Mouse (Mus musculus) intestine, embryonic 15.5 days (tissue): ENCODE data around the gene Naga. TPM values are rescaled to one million over a fixed set of nuclear protein-coding genes. Genes with fewer than 3 reads are reported as not detected.

ENCODE experiments used
- ATAC-seq: fragments of 200-750 bp; cut with Nextera tagmentation; 2 replicates; pipeline ENCODE4 v1.8.0; 2017; ENCODE audit warnings: moderate TSS enrichment, moderate library complexity
- H3K27ac ChIP-seq: fragments of 300-500 bp; sonication (generic); 2 replicates; pipeline ENCODE4 v1.5.1; 2015; ENCODE audit warnings: mild to moderate bottlenecking, inconsistent platforms
- H3K27me3 ChIP-seq: fragments of 300-500 bp; sonication (generic); replicated peaks from 2 replicates; pipeline ENCODE4 v1.6.1; 2015; ENCODE audit warnings: inconsistent platforms
- H3K36me3 ChIP-seq: fragments of 300-500 bp; sonication (generic); 2 replicates; pipeline ENCODE4 v1.6.1; 2015; ENCODE audit warnings: inconsistent platforms
- H3K4me1 ChIP-seq: fragments of 300-500 bp; sonication (generic); replicated peaks from 2 replicates; pipeline ENCODE4 v1.6.1; 2015; ENCODE audit warnings: inconsistent platforms
- H3K4me2 ChIP-seq: fragments of 300-500 bp; sonication (generic); replicated peaks from 2 replicates; pipeline ENCODE4 v1.6.1; 2015; ENCODE audit warnings: mild to moderate bottlenecking, inconsistent platforms
- H3K4me3 ChIP-seq: fragments of 300-500 bp; sonication (generic); replicated peaks from 2 replicates; pipeline ENCODE4 v1.5.1; 2015; ENCODE audit warnings: inconsistent platforms
- H3K9ac ChIP-seq: fragments of 300-500 bp; sonication (generic); 2 replicates; pipeline ENCODE4 v1.6.1; 2015; ENCODE audit warnings: inconsistent platforms
- H3K9me3 ChIP-seq: fragments of 300-500 bp; sonication (generic); 2 replicates; pipeline ENCODE4 v1.6.1; 2016; ENCODE audit warnings: inconsistent platforms
- WGBS: fragments of 180-500 bp; shearing (Covaris S2); methylation state at CpG from one replicate; pipeline ENCODE4 v1.1.7; 2015; 5-methylcytosine and 5-hydroxymethylcytosine counted together
- polyA plus RNA-seq: library from polyadenylated mRNA; unstranded; fragments of >200 nt; fragmentation: Nextera tagmentation; extraction: Ambion mirVana; gene quantifications from 2 replicates; pipeline ENCODE4 v1.2.1, GENCODE M21; 2015

The Naga gene
- polyA plus RNA-seq, 1 experiment from 2014 or later = 144 TPM

DNA sequence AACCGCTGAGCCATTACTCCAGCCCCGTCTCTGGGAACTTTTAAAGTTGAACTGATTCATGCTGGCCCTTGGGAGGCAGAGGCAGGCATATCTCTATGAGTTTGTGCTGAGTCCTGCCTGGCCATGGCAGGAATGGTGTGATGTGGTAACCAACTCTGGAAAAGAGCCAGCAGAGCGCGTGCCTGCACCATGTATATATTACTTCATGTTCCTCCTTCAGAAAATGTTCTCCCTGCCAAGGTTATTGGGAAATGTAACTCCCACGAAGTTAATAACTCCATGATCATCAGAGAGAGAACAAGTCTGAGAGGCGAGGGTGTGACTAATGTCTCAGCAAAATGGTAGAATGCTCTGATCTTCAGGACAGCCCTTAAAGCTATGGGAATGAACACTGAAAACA is 20.9 kb downstream of the Naga start:
- WGBS = 78% methylated on average over 6 of the region's 6 CpGs
- H3K4me1 ChIP-seq = no peaks in the 10 kb centered on the region
- no peaks in the 10 kb centered on the region for H3K9me3 ChIP-seq
- no peak for ATAC-seq
- no peak overlapping the region for H3K27ac ChIP-seq
- no peaks in the 10 kb centered on the region for H3K27me3 ChIP-seq
- no peak overlapping the region for H3K4me2 ChIP-seq
- H3K4me3 ChIP-seq = no peak overlapping the region
- H3K9ac ChIP-seq = no peak overlapping the region
- no peaks in the 10 kb centered on the region for H3K36me3 ChIP-seq

DNA sequence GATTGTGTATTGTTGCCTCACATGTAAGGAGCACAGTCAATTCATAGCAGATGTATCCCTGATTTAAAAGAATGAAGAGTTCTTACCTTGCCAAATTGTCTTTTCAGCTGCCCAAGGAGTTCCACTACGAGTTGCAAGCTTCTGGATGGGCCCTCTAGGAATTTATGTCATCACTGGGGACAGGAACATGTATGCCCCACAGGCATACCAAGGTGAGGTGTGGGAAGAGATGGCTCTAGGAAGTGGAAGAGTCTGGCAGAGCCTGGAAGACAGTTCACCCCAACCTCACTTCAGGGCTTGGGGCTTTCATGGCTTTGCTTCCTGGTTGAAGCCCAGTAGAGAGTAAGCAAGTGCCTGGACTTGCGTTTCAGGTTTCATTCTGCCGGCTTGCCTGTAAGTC is 30.3 kb downstream of the Naga start:
- no peak overlapping the region for H3K4me2 ChIP-seq
- H3K27ac ChIP-seq = no peak overlapping the region
- 49% methylated on average over 3 of the region's 3 CpGs for whole genome bisulfite sequencing
- H3K27me3 ChIP-seq = no peaks in the 10 kb centered on the region
- no peaks in the 10 kb centered on the region for H3K36me3 ChIP-seq
- H3K9ac ChIP-seq = no peak overlapping the region
- H3K4me3 ChIP-seq = no peak overlapping the region
- ATAC-seq = no peak
- no peaks in the 10 kb centered on the region for H3K9me3 ChIP-seq
- no peaks in the 10 kb centered on the region; the same call in 1 of the 2 replicates for H3K4me1 ChIP-seq

DNA sequence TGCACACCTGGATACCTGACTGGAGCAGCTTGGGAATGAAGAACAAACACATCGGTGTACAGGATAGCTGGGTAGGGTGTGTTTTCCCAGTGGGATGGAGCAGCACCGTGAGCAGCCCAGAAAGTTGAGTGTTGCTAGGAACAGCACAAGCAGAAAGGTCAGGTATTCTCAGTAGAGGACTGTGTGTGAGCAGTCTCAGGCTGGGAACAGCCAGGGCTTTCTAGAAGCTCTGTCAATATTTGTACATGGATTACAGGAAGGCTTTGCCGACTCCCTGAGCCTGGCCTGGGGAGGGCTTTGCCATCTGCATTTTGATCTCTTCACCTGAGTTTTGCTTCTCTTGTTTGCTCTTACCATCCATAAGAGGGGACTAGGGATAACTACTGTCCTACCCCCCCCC is 31.6 kb downstream of the Naga start:
- Histone ChIP-seq H3K4me3 (no peak overlapping the region), H3K36me3 (no peaks in the 10 kb centered on the region), H3K9me3 (no peaks in the 10 kb centered on the region), H3K4me2 (no peak overlapping the region), H3K9ac (no peak overlapping the region), H3K27me3 (no peaks in the 10 kb centered on the region), H3K27ac (no peak overlapping the region), H3K4me1 (no peaks in the 10 kb centered on the region; the same call in 1 of the 2 replicates)
- WGBS = 70% methylated on average over 3 of the region's 3 CpGs
- ATAC-seq = peak; percentile 82

- ATAC-seq = no peak
- H3K4me1 ChIP-seq = no peaks in the 10 kb centered on the region
- H3K27ac ChIP-seq = no peak within 1 kb of the TSS
- peak within 1 kb of the TSS; percentile 2 for H3K4me2 ChIP-seq
- no peaks in the 10 kb centered on the region for H3K36me3 ChIP-seq
- 50% methylated on average over 39 of the region's 39 CpGs for WGBS
- no peaks in the 10 kb centered on the region for H3K9me3 ChIP-seq
- no peaks in the 10 kb centered on the region for H3K27me3 ChIP-seq
- H3K9ac ChIP-seq = no peak within 1 kb of the TSS
- H3K4me3 ChIP-seq = no peak within 1 kb of the TSS
Observed at GRCm38 (mm10) chr15:82298764-82299561, 39.8 kb downstream of the Naga start, which contains the start of gene Wbp2nl. Gene Wbp2nl (plus strand): TSS chr15:82298954.

DNA sequence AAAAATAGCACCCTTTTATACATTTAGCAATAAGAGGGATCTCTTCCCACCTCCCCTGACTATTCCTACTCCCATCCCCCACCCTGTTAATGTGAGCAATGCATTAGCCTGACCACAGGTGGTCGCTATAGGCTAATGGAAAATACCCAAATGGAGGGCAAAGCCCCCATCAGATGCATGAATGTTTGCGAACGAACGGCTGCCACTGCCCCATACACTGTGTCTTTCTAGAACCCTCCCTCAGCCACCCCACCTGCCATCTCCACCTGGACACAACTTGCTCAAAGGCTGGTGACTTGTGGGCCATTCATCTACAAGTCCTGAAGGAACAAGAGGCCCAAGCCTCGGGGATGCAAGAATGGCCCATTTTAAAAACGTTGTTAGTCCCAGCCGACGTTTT is 44.7 kb downstream of the Naga start:
- Histone ChIP-seq H3K27me3 (no peaks in the 10 kb centered on the region), H3K9me3 (no peaks in the 10 kb centered on the region), H3K36me3 (no peaks in the 10 kb centered on the region), H3K4me3 (no peak overlapping the region), H3K27ac (no peak overlapping the region), H3K9ac (no peak overlapping the region), H3K4me2 (no peak overlapping the region), H3K4me1 (peaks cover 12% of the 10 kb centered on the region)
- no peak for ATAC-seq
- 40% methylated on average over 8 of the region's 8 CpGs for WGBS

DNA sequence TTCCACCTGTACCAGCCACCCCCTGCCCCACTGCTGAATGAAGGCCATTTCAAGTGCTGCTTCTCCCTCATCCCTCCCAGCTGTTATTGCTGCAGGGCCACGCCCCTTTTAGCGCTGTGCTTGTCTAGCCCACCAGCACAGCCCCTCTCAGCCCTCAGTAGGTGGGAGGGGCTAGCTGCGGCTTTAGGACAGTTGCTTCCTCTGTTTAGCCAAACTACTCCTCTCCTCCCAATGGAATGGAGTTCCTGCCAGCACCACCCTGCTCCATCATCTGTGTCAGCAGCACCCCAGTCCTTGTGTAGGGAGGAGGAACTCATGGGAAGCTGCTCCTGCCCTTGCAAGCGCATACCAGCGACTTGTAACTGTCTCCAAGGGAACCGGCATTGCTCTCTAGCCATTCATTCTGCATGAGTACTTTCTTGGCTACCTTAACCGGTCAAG is 45.4 kb downstream of the Naga start:
- H3K9ac ChIP-seq = no peak overlapping the region
- no peaks in the 10 kb centered on the region for H3K36me3 ChIP-seq
- peak; percentile 53 for ATAC-seq
- no peaks in the 10 kb centered on the region for H3K9me3 ChIP-seq
- H3K27me3 ChIP-seq = no peaks in the 10 kb centered on the region
- H3K27ac ChIP-seq = no peak overlapping the region
- H3K4me1 ChIP-seq = peaks cover 12% of the 10 kb centered on the region
- 5% methylated on average over 7 of the region's 7 CpGs for WGBS
- H3K4me3 ChIP-seq = no peak overlapping the region
- H3K4me2 ChIP-seq = peak overlapping the region; percentile 50

- Histone ChIP-seq H3K9me3 (no peaks in the 10 kb centered on the region), H3K4me2 (peak overlapping the region; percentile 50), H3K9ac (no peak overlapping the region), H3K27me3 (no peaks in the 10 kb centered on the region), H3K4me3 (no peak overlapping the region), H3K27ac (no peak overlapping the region), H3K4me1 (peaks cover 12% of the 10 kb centered on the region), H3K36me3 (no peaks in the 10 kb centered on the region)
- ATAC-seq = no peak
- 16% methylated on average over 5 of the region's 5 CpGs for WGBS
Observed at GRCm38 (mm10) chr15:82292851-82293250, 45.9 kb downstream of the Naga start.

GRCm38 (mm10) chr15:82290252-82290651 is 48.5 kb downstream of the Naga start:
- no peak overlapping the region for H3K4me2 ChIP-seq
- ATAC-seq = no peak
- H3K9ac ChIP-seq = no peak overlapping the region
- WGBS = 83% methylated on average over 7 of the region's 7 CpGs
- H3K4me3 ChIP-seq = no peak overlapping the region
- no peaks in the 10 kb centered on the region for H3K27me3 ChIP-seq
- no peak overlapping the region for H3K27ac ChIP-seq
- H3K9me3 ChIP-seq = no peaks in the 10 kb centered on the region
- H3K4me1 ChIP-seq = peaks cover 12% of the 10 kb centered on the region
- H3K36me3 ChIP-seq = no peaks in the 10 kb centered on the region

GRCm38 (mm10) chr15:82286157-82286556 is 52.6 kb downstream of the Naga start:
- 63% methylated on average over 12 of the region's 12 CpGs for WGBS
- no peaks in the 10 kb centered on the region for H3K4me1 ChIP-seq
- H3K4me3 ChIP-seq = no peak overlapping the region
- no peaks in the 10 kb centered on the region for H3K36me3 ChIP-seq
- no peaks in the 10 kb centered on the region for H3K9me3 ChIP-seq
- H3K4me2 ChIP-seq = no peak overlapping the region
- ATAC-seq = no peak
- H3K27ac ChIP-seq = no peak overlapping the region
- H3K27me3 ChIP-seq = no peaks in the 10 kb centered on the region
- no peak overlapping the region for H3K9ac ChIP-seq

DNA sequence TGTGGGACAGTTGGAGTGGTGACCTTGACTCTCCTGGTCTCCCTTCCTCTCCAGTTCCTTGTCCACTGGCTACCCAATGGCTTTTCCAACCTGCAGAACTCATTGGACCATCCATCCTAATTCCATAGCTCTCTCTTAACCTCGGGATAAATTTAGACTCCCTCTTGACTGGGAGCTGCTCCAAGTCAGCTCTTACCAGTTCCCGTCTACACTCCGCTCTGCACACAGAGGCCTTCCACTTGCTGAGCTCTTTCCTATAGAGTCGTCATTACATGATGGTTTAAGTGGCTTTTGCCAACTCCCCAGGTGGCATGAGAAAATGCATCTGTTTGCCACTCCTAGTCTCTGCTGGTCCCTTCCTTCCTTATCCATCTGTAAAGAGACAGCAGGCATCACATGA is 58.1 kb downstream of the Naga start:
- no peak overlapping the region for H3K4me3 ChIP-seq
- 80% methylated on average over 4 of the region's 4 CpGs for WGBS

More for the DNA sequence above, 58.1 kb downstream of the Naga start:
- Histone ChIP-seq H3K4me1 (peaks cover 7% of the 10 kb centered on the region; the same call in 1 of the 2 replicates), H3K9ac (no peak overlapping the region), H3K9me3 (no peaks in the 10 kb centered on the region), H3K36me3 (no peaks in the 10 kb centered on the region), H3K4me2 (no peak overlapping the region), H3K27ac (no peak overlapping the region), H3K27me3 (peaks cover 15% of the 10 kb centered on the region)
- ATAC-seq = no peak

Other genes with a start within 250 kb of the Naga start
- 12.0 and 12.6 TPM in 2 replicates for gene Ccdc134, start 211.0 kb downstream of the Naga start, polyA plus RNA-seq
- 163 and 172 TPM in 2 replicates for gene Srebf2, start 191.7 kb downstream of the Naga start, polyA plus RNA-seq
- gene Shisa8, start 126.1 kb downstream of the Naga start, polyA plus RNA-seq = 0.10 and 0.15 TPM in 2 replicates
- 0.25 TPM in 1 of 2 replicates, not detected in the other for gene Tnfrsf13c, start 114.6 kb downstream of the Naga start, polyA plus RNA-seq
- 46.0 and 49.1 TPM in 2 replicates for gene Cenpm, start 94.2 kb downstream of the Naga start, polyA plus RNA-seq
- 0.13 TPM in 1 of 2 replicates, not detected in the other for gene 1500009C09Rik, start 86.5 kb downstream of the Naga start, polyA plus RNA-seq
- 8.6 and 10.2 TPM in 2 replicates for gene Sept3, start 64.0 kb downstream of the Naga start, polyA plus RNA-seq
- 0.11 and 0.13 TPM in 2 replicates for gene Wbp2nl, start 40.0 kb downstream of the Naga start, polyA plus RNA-seq
- gene Pheta2, start within 50 bp of the Naga start, polyA plus RNA-seq = 13.1 and 13.4 TPM in 2 replicates
- gene Smdt1, start within 50 bp of the Naga start, polyA plus RNA-seq = 277 and 308 TPM in 2 replicates
- gene Ndufa6, start 15.4 kb upstream of the Naga start, polyA plus RNA-seq = 502 and 513 TPM in 2 replicates
- gene Cyp2d22, start 41.3 kb upstream of the Naga start, polyA plus RNA-seq = 9.0 and 11.2 TPM in 2 replicates
- gene Cyp2d11, start 55.1 kb upstream of the Naga start, polyA plus RNA-seq = not detected in 2 replicates
- 0.83 and 1.0 TPM in 2 replicates for gene Cyp2d10, start 68.3 kb upstream of the Naga start, polyA plus RNA-seq
- gene Cyp2d9, start 94.5 kb upstream of the Naga start, polyA plus RNA-seq = 0.19 and 0.30 TPM in 2 replicates
- not detected in 2 replicates for gene Cyp2d12, start 216.1 kb upstream of the Naga start, polyA plus RNA-seq